Mouse (Mus musculus) cerebellum, adult 11 months (tissue): ENCODE results near the gene Schip1.

Source experiments
- DNase-seq: peaks from one replicate; pipeline ENCODE4 v3.0.0; 2022

Gene Schip1

DNA sequence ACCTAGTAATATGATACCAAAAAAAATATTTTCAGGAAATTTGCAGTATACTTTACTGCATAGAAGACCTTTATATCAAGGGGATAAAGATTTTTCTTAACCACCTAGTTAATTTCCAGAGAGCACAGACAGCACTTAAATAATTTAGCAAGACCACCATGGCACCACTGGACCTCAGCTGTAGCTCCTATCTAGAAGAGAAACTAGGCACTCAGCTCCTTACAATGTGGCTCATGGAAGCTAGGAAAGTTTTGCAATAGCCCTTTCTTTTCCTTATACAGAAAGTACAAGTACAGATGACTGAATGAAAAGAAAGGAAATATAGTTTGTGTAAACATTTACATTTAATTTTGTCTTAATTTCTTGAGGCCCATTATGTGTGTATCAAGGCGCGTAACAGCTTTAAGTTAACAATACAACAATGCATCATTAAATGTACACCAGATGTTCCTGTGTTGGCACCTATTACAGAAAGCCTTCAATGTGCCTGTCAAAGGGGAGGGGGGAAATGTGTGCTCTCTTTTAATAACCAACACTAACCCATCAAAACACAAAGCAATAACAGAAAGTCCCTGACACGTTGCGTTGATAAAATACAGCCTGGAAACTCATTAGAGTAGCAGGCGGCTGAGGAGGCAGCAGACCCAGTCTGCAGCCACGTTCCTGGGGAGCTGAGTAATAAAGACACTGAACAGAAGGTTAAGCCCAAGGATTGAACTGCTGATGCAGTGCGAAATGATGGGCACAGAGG, 218.4 kb downstream of the Schip1 start:
- DNase-seq: no peak

DNA sequence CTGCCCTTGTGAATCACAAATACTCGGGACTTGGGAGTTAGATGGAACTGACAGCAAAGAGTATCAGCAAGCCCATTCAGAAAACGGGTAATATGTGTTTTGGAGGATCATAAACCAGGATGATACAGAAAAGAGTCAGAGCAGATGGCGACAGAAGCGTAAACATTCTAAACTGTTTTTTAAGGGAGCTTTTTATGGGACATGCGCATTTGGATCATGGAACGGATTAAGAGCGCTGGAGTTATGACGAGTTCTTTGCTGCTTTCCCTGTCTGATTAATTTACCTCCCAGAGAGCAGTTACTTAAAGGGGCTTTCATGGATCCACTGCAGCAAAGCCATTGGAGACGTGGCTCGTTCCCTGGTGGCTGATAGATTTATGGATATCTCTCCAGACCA, 219.0 kb downstream of the Schip1 start:
- DNase-seq: no peak

DNA sequence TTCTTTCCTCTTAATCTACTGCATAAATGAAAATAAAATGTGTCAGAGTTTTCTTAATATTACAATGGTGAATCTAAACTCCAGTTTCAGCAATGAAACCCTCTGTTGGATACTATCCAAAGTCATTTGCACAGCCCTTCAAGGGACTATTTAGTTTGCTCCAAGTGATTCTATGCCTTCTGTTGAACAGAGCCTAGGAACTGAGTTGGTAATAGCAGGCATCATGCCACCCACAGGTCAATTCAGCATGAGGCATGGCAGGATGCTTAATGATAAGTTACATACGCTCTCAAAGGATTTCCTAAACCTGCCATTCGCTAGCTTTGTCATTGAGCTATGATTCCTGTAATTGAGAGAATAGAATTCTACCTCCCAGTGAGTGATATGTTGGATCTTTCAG, 219.9 kb downstream of the Schip1 start:
- DNase-seq: no peak

DNA sequence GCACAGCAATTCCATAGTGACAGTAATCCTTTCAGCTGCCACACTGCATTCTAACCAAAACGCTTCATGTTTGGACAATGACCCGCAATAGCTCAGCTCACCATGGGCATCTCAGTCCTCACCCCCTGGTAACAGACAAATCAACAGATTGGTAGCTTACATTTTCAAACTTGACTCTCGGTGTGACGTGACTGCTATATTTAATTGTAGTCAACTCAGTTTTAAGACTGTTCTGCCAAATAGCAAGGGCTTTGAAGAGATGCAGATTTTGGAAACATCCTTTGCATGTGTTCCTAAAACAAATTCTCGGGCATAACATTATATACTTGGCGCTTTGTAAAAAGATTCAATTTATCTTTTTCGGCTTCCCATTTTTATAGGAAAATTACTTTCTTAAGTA, 232.2 kb downstream of the Schip1 start:
- no peak for DNase-seq

DNA sequence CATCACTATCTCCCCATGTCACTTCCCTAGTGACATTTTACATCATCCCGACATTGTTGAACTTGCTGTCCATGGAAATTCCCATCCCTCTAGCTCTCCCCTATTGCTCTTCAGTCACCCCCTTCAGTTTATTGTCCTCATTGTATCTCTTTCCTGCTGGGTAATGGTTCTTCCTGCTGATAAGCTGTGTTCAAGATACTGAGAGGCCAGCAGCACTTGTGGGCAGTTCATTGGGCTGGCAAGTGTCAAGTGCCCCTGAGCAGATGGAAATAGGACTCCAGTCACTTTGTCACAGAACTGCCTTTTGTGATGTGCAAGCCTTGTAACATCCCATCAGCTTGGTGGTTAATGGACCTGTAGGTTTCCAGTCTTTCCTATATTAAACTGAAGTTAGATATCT, 241.0 kb downstream of the Schip1 start:
- DNase-seq: no peak

DNA sequence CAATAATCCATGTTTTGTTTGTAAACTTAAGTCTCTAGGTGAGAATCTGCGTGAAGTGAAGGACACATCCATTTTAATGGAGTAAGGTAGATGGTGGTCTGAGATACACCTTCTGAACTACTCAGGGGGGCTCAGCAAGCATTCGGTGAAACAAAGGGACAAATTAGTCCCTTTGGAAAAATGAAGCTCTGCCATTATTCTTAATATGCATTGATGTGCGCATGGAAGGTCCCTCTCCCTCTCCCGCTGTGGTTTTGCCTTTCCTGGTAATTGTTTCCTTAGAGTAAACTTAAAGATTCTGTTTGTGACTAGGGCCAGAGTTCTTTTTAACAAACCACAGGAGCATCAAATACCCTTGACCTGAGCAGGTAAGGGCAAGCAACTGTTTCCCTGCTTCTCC, 242.1 kb downstream of the Schip1 start:
- no peak for DNase-seq

DNA sequence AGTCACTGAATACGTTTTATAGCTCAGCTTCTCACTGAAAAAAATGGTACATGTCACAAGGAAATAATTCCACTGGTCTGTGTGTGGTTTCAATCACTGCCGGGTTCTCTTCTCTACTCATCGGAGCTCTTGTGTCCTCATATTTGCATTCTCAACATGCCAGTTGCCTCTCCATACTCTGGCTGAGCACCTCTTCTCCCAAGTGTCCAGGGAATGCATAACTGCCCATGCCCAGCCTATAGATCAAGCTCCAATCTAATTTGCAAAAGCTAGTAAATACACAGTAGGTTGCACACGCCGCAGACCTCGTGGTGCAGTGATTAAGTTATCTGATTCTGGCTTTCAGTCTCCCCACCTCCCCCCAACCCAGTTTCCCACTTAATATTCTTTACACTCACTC, 261.0 kb downstream of the Schip1 start:
- no peak for DNase-seq

DNA sequence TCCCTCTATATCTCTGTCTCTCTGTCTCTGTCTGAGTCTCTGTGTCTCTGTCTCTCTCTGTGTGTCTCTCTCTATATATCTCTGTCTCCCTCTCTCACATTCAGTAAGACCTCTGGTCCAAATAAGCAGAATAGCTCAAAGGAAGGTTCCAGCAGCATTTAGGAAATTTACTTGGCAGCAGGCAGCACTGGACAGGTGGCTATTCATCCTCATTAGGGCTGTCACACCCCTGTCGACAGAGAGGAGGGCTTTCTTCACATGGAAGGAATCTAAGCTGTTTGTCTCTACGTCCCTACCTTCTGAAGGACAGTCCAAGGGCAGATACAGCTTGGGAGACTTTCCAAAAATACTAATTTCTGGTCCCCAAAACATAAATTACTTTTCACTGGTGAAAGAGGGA, 267.9 kb downstream of the Schip1 start:
- DNase-seq: no peak

DNA sequence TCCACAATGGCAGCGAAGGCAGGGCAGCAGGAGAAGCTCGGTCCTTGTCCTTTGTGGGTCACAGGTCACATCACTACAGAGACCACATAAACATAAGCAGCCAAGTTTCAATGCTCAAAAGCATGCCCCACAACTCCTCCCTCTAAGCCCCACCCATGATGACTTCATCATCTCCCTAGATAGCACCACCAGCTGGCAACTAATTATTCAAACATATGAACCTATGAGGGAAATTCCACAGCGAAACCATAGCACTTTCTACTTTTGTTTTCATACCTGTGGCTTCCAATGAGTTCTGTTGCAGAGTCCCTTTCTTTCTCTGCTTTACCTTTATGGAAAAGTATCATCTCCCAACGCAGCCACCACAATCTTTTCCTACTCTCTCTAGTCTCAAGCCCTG, 270.9 kb downstream of the Schip1 start:
- no peak for DNase-seq

DNA sequence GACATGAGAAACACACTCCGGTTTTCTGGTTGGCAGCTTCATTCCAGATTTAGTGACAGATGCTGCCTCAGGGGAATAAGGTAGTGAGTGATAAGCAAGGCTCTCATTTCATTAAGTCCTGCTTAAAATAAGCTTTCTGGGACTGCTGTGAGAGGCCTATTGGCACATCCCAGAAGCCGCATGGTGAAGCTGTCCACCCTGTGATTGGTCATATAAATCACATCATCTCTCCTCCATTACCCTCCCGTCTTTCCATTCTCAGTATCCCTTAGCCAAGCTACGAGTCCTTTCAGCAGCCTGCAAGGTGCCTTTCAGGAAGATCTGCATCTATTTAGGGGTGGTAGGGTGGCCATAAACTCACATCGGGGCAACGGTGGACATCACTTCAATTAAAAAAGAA, 286.0 kb downstream of the Schip1 start:
- no peak for DNase-seq

DNA sequence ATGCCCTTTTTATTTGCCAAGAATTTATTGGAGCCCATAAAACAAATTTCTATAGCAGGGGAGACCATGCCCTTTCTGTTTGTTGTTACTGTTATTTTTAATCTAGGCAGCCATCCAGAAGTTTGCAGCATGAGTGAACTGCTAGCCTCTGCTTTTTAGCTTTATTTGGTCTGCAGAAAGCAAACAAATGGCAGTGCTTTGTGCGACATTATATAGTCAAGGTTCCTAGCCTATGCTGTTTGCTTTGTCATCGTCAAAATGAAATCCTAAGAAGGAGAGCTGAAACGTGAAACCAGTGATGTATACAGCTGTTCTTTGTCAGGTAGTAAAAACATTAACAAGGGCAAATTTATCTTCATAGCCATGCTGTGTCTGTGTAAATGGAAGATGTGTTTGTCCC, 286.9 kb downstream of the Schip1 start:
- no peak for DNase-seq

DNA sequence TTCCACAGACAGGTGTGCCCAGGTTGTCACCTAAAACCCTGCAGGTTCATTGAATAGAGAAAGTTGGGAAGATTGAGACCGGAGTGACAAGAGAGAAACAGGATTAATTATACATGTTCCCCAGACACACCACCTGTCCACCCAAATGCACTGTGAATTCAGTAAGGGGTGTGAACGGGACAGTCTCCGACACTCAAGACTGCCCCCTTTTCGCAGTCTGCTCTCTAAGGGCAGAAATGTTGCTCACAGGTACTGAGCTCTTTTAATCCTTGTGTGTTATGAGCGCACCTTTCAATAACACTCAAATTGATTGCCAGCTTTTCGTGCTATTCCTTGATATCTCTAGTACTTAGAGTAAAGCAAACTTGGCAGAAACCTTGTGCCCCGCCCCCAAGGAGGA, 288.4 kb downstream of the Schip1 start:
- DNase-seq: no peak

DNA sequence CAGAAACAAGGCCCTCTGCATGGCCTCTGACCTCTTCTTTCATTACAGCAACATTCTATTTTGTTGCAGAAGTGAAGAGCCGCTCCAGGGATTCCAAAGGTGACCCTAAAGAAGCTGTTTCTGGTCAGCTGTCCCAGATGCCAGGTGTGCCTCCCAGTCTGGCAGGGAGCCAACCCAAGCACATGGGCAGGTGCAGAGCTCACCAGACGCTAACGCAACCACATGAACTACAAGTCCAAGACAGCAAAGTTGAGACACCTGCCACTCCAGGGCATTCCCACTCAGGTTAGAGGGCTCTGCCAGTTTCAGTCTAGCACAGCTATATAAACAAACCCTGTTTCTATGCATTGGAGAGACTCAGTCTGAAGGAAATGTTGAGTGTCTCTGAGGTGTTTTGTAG, 288.9 kb downstream of the Schip1 start:
- DNase-seq: no peak

DNA sequence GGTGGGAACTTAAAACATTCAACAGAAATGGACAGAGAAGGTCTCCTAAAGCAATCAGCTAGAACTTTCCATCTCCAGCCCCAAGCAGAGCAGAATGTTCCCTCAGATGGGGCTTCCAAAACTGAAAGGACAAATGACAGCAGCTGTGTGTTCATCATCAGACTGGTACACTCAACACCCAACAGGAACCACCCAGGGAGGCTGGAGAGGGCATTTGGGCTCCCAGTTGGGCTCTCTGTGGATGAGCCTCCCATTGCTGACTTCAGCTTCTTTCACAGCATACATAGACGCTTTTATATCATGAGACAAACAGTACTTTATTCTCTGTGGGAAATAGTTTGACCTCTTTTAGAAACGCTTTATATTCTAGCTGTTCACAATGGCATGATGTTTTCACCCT, 291.9 kb downstream of the Schip1 start:
- DNase-seq: no peak

DNA sequence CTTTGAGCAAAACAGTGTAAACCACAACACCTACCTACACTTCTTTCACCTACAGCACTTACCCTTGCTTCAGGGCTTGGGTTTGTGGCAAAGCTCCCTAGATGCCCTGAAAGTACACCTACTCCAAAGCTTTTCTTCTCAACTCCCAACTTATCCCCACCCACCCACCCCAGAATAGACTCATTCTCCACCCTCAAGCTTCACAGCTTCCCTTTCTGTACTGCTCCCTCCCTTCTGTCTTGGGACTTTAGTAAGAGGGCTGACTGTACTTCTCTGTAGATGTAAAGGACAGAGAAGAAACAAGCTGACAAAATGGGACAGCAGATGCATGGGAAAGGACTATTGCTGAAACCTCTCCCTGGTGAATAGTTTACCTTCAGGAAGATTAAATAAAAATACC, 303.4 kb downstream of the Schip1 start:
- no peak for DNase-seq

DNA sequence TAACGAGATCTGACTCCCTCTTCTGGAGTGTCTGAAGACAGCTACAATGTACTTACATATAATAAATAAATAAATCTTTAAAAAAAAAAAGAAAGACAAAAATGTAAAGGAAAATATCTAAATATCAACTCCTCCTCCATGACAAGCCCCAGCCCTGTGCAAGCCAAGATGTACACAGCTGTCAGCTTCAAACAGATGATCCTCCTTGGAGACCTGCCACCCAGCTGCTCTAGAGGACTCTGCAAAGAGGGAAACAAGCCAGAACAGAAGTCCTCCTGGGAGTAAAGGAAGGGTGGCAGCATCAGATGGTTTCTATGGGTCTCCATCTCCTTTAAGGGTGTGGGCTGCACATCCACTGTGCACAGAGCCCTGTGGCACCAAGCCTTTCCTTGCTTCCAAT, 308.3 kb downstream of the Schip1 start:
- DNase-seq: no peak

DNA sequence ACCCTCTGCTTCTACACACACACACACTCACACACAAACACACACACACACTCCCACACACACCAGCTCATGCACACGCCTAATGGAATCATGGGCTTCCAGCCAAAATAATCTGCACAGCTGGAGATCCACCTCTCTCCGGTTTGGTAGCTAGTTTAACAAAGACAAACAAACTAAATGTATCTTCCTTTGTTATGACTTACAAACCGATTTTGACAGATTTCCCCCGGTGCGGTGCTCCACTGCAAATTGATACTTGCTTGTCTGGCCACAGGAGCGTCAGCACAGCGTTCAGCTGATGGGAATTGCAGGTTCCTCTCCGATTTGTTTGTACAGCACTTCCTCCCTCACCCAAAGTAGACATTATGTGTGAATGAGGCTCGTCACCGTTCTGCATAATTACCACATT, 310.5 kb downstream of the Schip1 start:
- DNase-seq: no peak

DNA sequence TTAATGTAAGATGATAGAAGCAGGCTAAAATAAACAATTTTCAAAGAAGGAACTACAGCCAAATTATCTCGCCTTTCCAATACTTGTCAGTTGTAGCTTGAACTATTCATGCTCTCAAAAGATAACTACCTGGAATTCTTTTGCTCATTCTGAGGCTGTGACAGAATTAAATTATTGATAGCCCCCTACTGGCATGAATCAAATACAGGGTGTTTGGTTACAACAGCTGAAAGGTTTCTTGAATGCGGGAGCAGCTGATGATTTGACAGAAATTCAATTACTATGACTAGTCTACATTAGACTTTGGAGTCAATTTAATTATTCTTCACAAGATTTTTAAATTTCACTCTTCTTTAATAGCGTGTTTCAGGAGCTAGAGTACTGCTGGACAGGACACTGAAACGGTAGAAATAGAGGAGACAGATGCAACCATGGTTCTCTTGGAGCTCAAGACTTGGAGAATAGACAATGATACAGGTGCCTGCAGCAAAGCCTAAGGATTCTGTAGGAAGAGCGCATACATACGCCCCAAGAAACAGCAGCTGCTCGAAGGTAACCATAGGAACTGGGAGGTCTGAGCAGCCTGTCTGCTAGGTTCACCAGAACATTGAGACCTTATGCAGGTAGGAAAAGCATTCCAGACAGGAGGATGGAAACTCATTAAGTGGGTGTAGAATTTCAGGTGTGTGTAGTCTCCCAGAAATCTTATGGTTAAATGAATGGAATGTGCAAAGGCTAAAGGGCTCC, 313.0 kb downstream of the Schip1 start:
- no peak for DNase-seq

DNA sequence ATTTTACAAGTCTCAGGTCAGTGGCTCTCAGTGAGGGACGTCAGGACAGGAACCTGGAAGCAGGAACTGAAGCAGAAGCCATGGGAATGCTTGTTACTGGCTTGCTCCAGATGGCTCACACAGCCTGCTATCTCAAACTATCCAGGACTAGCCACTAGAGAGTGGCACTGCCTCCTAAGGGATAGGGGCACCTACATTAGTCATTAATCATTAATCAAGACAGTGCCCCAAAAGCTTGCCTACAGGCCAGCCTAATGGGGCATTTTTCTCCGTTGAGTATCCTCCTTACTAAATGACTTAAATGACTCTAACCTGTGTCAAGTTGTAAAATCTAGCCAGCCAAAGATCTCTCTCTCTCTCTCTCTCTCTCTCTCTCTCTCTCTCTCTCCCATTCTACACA, 314.2 kb downstream of the Schip1 start:
- no peak for DNase-seq

DNA sequence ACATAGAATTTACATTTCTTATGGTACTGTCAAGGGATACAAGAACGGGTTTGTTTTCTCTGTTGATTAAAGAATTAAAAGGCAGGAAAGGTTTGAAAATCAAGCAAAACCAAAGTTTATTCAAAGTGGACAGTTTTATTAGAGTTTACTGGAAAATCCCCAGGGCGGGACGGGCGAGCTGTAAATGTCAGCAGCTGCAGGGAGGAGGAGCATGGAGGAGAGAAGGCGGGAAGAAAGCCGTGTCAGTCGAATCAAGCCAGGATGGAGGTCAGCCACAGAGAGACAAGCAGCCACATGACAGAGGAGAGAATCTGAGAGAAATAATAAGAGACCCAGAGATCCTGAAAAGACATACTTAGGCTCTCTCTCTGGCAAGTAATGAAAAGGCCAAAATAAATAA, 314.6 kb downstream of the Schip1 start:
- DNase-seq: no peak

DNA sequence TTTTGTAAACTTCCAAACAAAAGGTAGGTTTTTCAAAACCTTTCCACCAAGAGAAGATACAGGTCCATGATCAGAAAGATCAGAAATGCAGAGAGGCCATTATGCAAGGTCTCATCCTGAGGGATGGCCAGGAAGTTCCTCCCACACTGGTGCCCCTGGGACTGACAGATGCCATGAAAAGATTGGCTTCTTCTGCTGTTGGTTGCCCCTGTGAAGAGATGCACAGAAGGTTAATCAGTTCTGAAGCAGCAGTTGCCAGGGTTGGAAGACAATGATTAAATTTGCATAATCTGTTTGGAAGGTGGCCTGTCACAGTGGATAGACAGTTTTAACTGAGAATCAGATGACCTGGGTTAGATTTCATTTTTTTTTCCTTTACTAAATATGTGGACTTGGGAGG, 319.1 kb downstream of the Schip1 start:
- DNase-seq: no peak

DNA sequence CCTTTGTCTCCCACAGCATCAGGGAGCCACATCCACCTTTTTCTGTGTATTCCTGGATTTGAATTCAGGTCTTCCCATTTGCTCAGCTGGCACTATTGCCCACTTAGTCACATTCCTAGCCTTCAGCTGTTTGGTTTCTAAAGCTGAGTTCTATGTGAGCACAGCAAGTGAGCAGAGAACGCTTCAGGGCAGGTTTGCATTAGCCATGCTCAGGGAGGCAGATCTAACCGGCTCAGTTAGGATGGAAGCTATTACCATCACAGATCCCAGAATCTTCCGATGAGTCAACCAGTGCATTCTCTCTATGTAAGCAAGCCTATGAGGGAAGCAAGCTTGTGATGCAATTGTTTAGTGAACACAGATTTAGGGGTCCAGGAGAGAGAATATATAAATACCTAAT, 320.9 kb downstream of the Schip1 start:
- DNase-seq: no peak

DNA sequence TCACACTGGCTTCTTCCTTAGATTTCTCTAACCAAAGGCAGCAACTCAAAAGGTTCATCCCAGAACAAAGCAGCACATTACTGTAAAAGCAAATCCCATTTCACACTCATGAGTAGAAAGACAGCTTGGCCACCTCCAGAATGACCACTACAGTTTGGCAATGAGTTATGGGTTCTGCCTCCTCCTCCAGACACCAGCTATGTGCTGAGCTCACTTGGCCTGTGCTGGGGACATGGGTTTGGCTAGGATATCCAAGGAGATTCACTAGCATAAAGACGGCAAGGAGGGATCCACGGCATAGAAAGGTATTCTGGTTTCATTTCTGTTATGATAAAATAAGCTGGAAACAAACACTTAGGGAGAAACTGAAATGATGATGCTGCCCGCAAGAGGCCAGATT, 323.4 kb downstream of the Schip1 start:
- DNase-seq: no peak

DNA sequence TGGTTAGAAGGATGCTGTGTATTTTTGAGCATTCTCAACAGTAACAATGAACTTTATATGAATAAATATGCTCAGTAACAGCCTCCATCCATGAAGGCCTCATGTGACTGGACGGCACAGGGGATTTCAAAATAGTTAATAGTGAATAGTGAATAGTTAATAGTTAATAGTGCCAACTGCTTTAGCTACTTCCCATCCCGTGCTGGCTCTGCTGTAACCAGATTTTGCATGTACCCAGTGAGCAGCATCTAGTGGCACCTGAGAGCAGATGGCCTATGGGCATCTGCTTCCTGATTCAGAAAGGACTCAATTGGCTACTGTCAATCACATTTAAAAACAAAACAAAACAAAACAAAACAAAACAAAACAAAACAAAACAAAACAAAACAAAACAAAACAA, 329.0 kb downstream of the Schip1 start:
- no peak for DNase-seq

DNA sequence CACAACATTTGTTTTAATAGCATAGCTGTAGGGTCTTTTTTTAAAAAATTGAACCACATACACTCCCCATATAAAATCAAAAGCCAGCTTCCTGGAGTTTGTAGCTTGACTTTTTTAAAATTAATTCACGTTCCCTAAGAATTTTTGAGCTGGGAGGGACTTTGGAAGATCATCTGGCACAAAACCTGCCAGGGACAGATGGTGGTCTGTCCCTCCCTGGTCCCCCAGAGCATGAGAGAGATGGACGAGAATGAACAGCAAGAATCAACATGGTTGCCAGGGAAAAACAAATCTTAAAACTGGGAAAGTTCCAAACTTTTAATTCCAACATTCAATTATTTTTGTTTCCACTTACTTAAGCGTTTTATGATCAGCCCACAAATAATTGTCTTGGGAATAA, 334.1 kb downstream of the Schip1 start:
- DNase-seq: no peak
